Mouse (Mus musculus): ENCODE data around the gene Ttl. TPM values are rescaled to one million over a fixed set of nuclear protein-coding genes. Genes with fewer than 3 reads are reported as not detected.

Ttl gene
- 18.2 and 20.0 TPM in 2 replicates for polyA plus RNA-seq (2016; fragmentation: Nextera tagmentation; extraction: Ambion mirVana)

- 1% methylated on average over 62 of the region's 62 CpGs for WGBS
- H3K27ac ChIP-seq = peak within 1 kb of the TSS; percentile 80
These were observed at the start of gene Ttl for GRCm38 (mm10) chr2:129065437-129066282. TSS of gene Ttl (plus strand) at chr2:129065942.

GRCm38 (mm10) chr2:129020106-129020505 lies 45.6 kb upstream of the Ttl start:
- Histone ChIP-seq H3K9me3 (no peaks in the 10 kb centered on the region), H3K27ac (no peak overlapping the region), H3K36me3 (no peaks in the 10 kb centered on the region), H3K9ac (replicated peaks) (no peak overlapping the region), H3K4me1 (replicated peaks) (no peaks in the 10 kb centered on the region), H3K27me3 (no peaks in the 10 kb centered on the region), H3K4me2 (no peak overlapping the region), H3K4me3 (replicated peaks) (no peak overlapping the region)
- WGBS = 77% methylated on average over 2 of the region's 2 CpGs
- ATAC-seq (ENCODE audit: insufficient number of reproducible peaks, insufficient read depth, low FRiP score, low TSS enrichment, low read depth) = no peak

More at GRCm38 (mm10) chr2:129065437-129066282, at the start of gene Ttl:
- Histone ChIP-seq H3K36me3 (peaks cover 13% of the 10 kb centered on the region; the same call in 1 of the 2 replicates), H3K4me1 (replicated peaks) (peaks cover 22% of the 10 kb centered on the region), H3K27me3 (no peaks in the 10 kb centered on the region), H3K9me3 (no peaks in the 10 kb centered on the region), H3K9ac (replicated peaks) (peak within 1 kb of the TSS; percentile 81), H3K4me2 (peak within 1 kb of the TSS; percentile 73), H3K4me3 (replicated peaks) (peak within 1 kb of the TSS; percentile 84)
- peak; percentile 94 for ATAC-seq (ENCODE audit: insufficient number of reproducible peaks, insufficient read depth, low FRiP score, low TSS enrichment, low read depth)

GRCm38 (mm10) chr2:129024820-129025219 lies 40.9 kb upstream of the Ttl start:
- Histone ChIP-seq H3K4me2 (no peak overlapping the region), H3K4me3 (replicated peaks) (no peak overlapping the region), H3K36me3 (no peaks in the 10 kb centered on the region), H3K27me3 (no peaks in the 10 kb centered on the region), H3K4me1 (replicated peaks) (no peaks in the 10 kb centered on the region), H3K9ac (replicated peaks) (no peak overlapping the region), H3K27ac (no peak overlapping the region), H3K9me3 (no peaks in the 10 kb centered on the region)
- 78% methylated on average over 9 of the region's 9 CpGs for WGBS
- ATAC-seq (ENCODE audit: insufficient number of reproducible peaks, insufficient read depth, low FRiP score, low TSS enrichment, low read depth) = no peak

GRCm38 (mm10) chr2:129035381-129035780 lies 30.4 kb upstream of the Ttl start:
- no peak overlapping the region for H3K9ac ChIP-seq (replicated peaks)
- ATAC-seq (ENCODE audit: insufficient number of reproducible peaks, insufficient read depth, low FRiP score, low TSS enrichment, low read depth) = no peak
- WGBS = 78% methylated on average over 5 of the region's 5 CpGs

GRCm38 (mm10) chr2:129038426-129038936 lies 27.3 kb upstream of the Ttl start:
- WGBS = 32% methylated on average over 15 of the region's 15 CpGs
- Histone ChIP-seq H3K4me3 (replicated peaks) (peak overlapping the region; percentile 48), H3K27me3 (peaks cover 59% of the 10 kb centered on the region), H3K9ac (replicated peaks) (peak overlapping the region; percentile 64), H3K9me3 (no peaks in the 10 kb centered on the region), H3K27ac (no peak overlapping the region), H3K36me3 (no peaks in the 10 kb centered on the region), H3K4me1 (replicated peaks) (peaks cover 12% of the 10 kb centered on the region; the same call in 1 of the 2 replicates), H3K4me2 (peak overlapping the region; percentile 91)
- ATAC-seq (ENCODE audit: insufficient number of reproducible peaks, insufficient read depth, low FRiP score, low TSS enrichment, low read depth) = no peak

More at GRCm38 (mm10) chr2:129035381-129035780, 30.4 kb upstream of the Ttl start:
- H3K36me3 ChIP-seq = no peaks in the 10 kb centered on the region
- no peak overlapping the region for H3K27ac ChIP-seq
- peaks cover 42% of the 10 kb centered on the region for H3K27me3 ChIP-seq
- no peaks in the 10 kb centered on the region for H3K9me3 ChIP-seq
- H3K4me3 ChIP-seq (replicated peaks) = no peak overlapping the region
- peaks cover 12% of the 10 kb centered on the region; the same call in 1 of the 2 replicates for H3K4me1 ChIP-seq (replicated peaks)
- H3K4me2 ChIP-seq = no peak overlapping the region

- Histone ChIP-seq H3K27ac (no peak overlapping the region), H3K36me3 (no peaks in the 10 kb centered on the region), H3K4me2 (peak overlapping the region; percentile 91), H3K4me3 (replicated peaks) (peak overlapping the region; percentile 48), H3K9me3 (no peaks in the 10 kb centered on the region), H3K27me3 (peaks cover 59% of the 10 kb centered on the region), H3K4me1 (replicated peaks) (peaks cover 12% of the 10 kb centered on the region; the same call in 1 of the 2 replicates), H3K9ac (replicated peaks) (peak overlapping the region; percentile 64)
- ATAC-seq (ENCODE audit: insufficient number of reproducible peaks, insufficient read depth, low FRiP score, low TSS enrichment, low read depth) = no peak
- 3% methylated on average over 62 of the region's 62 CpGs for WGBS
These were observed 26.7 kb upstream of the Ttl start for GRCm38 (mm10) chr2:129038937-129039631.

- Histone ChIP-seq H3K4me3 (replicated peaks) (no peak overlapping the region), H3K27me3 (peaks cover 59% of the 10 kb centered on the region), H3K9me3 (no peaks in the 10 kb centered on the region), H3K4me2 (no peak overlapping the region), H3K9ac (replicated peaks) (no peak overlapping the region), H3K27ac (no peak overlapping the region), H3K4me1 (replicated peaks) (peaks cover 12% of the 10 kb centered on the region; the same call in 1 of the 2 replicates), H3K36me3 (no peaks in the 10 kb centered on the region)
- 28% methylated on average over 6 of the region's 6 CpGs for WGBS
- no peak for ATAC-seq (ENCODE audit: insufficient number of reproducible peaks, insufficient read depth, low FRiP score, low TSS enrichment, low read depth)
These were observed 25.2 kb upstream of the Ttl start for GRCm38 (mm10) chr2:129040567-129040966.

- H3K4me3 ChIP-seq (replicated peaks) = no peak overlapping the region
- peaks cover 8% of the 10 kb centered on the region for H3K27me3 ChIP-seq
- no peaks in the 10 kb centered on the region for H3K36me3 ChIP-seq
- no peak overlapping the region for H3K27ac ChIP-seq
- no peak for ATAC-seq (ENCODE audit: insufficient number of reproducible peaks, insufficient read depth, low FRiP score, low TSS enrichment, low read depth)
- whole genome bisulfite sequencing = 69% methylated on average over 6 of the region's 6 CpGs
- no peak overlapping the region for H3K4me2 ChIP-seq
- no peaks in the 10 kb centered on the region for H3K9me3 ChIP-seq
- no peaks in the 10 kb centered on the region for H3K4me1 ChIP-seq (replicated peaks)
- H3K9ac ChIP-seq (replicated peaks) = no peak overlapping the region
These were observed 19.4 kb upstream of the Ttl start for GRCm38 (mm10) chr2:129046172-129046845.

- Histone ChIP-seq H3K4me1 (replicated peaks) (no peaks in the 10 kb centered on the region), H3K9ac (replicated peaks) (no peak overlapping the region), H3K9me3 (no peaks in the 10 kb centered on the region), H3K36me3 (no peaks in the 10 kb centered on the region), H3K27me3 (peaks cover 5% of the 10 kb centered on the region; the same call in 1 of the 2 replicates), H3K4me3 (replicated peaks) (no peak overlapping the region), H3K4me2 (no peak overlapping the region), H3K27ac (no peak overlapping the region)
- ATAC-seq (ENCODE audit: insufficient number of reproducible peaks, insufficient read depth, low FRiP score, low TSS enrichment, low read depth) = no peak
- WGBS = 84% methylated on average over 4 of the region's 4 CpGs
These were observed 18.9 kb upstream of the Ttl start for GRCm38 (mm10) chr2:129046846-129047196.

GRCm38 (mm10) chr2:129047811-129048210 lies 17.9 kb upstream of the Ttl start, which contains the start of gene Vinac1:
TSS of gene Vinac1 (minus strand) at chr2:129048172.
- Histone ChIP-seq H3K4me1 (replicated peaks) (no peaks in the 10 kb centered on the region), H3K4me2 (no peak within 1 kb of the TSS), H3K4me3 (replicated peaks) (no peak within 1 kb of the TSS), H3K9me3 (no peaks in the 10 kb centered on the region), H3K9ac (replicated peaks) (no peak within 1 kb of the TSS), H3K27me3 (no peaks in the 10 kb centered on the region), H3K36me3 (no peaks in the 10 kb centered on the region), H3K27ac (no peak within 1 kb of the TSS)
- WGBS = 84% methylated on average over 8 of the region's 8 CpGs
- ATAC-seq (ENCODE audit: insufficient number of reproducible peaks, insufficient read depth, low FRiP score, low TSS enrichment, low read depth) = no peak
